Mouse (Mus musculus) frontal cortex, postnatal 10 days (tissue): ENCODE measurements around the gene Dnajc8.
A peak's percentile ranks its signal among the peaks of the same experiment; 100 is the strongest.
"Not testable (repeated sequence)": the region's sequence is repeated elsewhere in the genome, so short reads cannot be mapped to it uniquely, and the experiment has no call there.

ENCODE experiments used
- DNase-seq, 2 experiments: peaks; one replicate each; pipeline ENCODE4 v3.0.0; 2022; ENCODE audit warnings: low spot score in 2 of 2, mixed read lengths in 1 of 2

Dnajc8 gene

GRCm38 (mm10) chr4:132515369-132516155, 19.8 kb upstream of the Dnajc8 start:
- DNase-seq: peak; percentile 88 to 94

GRCm38 (mm10) chr4:132518066-132518465, 17.3 kb upstream of the Dnajc8 start:
- DNase-seq: no peak

- DNase-seq: no peak
Measured at GRCm38 (mm10) chr4:132519188-132519587, 16.2 kb upstream of the Dnajc8 start.

- no peak for DNase-seq
Measured at GRCm38 (mm10) chr4:132524321-132524741, 11.0 kb upstream of the Dnajc8 start.

GRCm38 (mm10) chr4:132524808-132525207, 10.5 kb upstream of the Dnajc8 start:
- no peak for DNase-seq

GRCm38 (mm10) chr4:132526678-132527077, 8.7 kb upstream of the Dnajc8 start:
- DNase-seq: no peak

GRCm38 (mm10) chr4:132527917-132528522, 7.3 kb upstream of the Dnajc8 start:
- no peak for DNase-seq

- DNase-seq: no peak
Measured at GRCm38 (mm10) chr4:132529344-132529743, 6.0 kb upstream of the Dnajc8 start.

GRCm38 (mm10) chr4:132530033-132530804, 5.1 kb upstream of the Dnajc8 start:
- no peak for DNase-seq

- DNase-seq: no peak
Measured at GRCm38 (mm10) chr4:132532496-132532895, 2.9 kb upstream of the Dnajc8 start.

GRCm38 (mm10) chr4:132532981-132533916, 2.1 kb upstream of the Dnajc8 start, which contains the start of gene Atpif1:
Atpif1 (minus strand) TSS chr4:132533659.
- DNase-seq: peak; percentile 81 to 86

GRCm38 (mm10) chr4:132539481-132539880, 4.1 kb downstream of the Dnajc8 start:
- DNase-seq: no peak

- DNase-seq: no peak
Measured at GRCm38 (mm10) chr4:132541413-132541812, 6.1 kb downstream of the Dnajc8 start.

GRCm38 (mm10) chr4:132542724-132543123, 7.4 kb downstream of the Dnajc8 start:
- no peak for DNase-seq

- DNase-seq: peak in 1 of 2 experiments; percentile 51
Measured at GRCm38 (mm10) chr4:132545851-132546250, 10.5 kb downstream of the Dnajc8 start.

GRCm38 (mm10) chr4:132554221-132554620, 18.9 kb downstream of the Dnajc8 start:
- no peak for DNase-seq

GRCm38 (mm10) chr4:132554653-132555052, 19.3 kb downstream of the Dnajc8 start:
- DNase-seq: no peak

- DNase-seq: not testable (repeated sequence)
Measured at GRCm38 (mm10) chr4:132555550-132555949, 20.2 kb downstream of the Dnajc8 start.

GRCm38 (mm10) chr4:132563261-132563660, 27.9 kb downstream of the Dnajc8 start:
- DNase-seq: no peak

GRCm38 (mm10) chr4:132563965-132564364, 28.6 kb downstream of the Dnajc8 start, which contains the start of gene Ptafr:
Ptafr (plus strand) TSS chr4:132564067.
- peak; percentile 25 to 48 for DNase-seq
